In the genomic region with DNA sequence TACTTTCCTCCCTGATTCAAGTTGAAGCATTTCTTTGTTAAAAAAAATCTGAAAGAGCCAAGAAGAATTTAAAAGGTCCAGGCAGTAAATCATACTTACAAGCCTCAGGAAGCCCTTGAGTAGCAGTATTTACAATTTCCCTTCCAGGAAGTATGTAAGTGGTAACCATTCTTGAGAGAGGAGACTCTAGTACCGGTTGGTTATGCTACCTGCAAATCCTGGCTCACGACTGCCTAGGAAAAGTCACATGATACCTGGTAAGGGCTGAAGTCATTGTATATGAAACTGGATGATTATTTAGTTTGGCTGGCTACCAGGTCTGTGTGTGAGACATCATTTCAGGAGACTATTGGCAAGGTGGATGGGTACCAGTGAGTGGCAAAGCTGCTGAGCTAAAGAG, we compare ENCODE assay signal across 33 mouse cellular contexts.
"Had no signal": no experiment of that assay in that cellular context is flagged by ENCODE, and none has a peak within 500 bp of the region (broad histone marks: within the 10 kb centered on the region; RNA-seq: fewer than 3 reads in every experiment).

No protein-coding gene starts in this region.

- H3K4me3 ChIP-seq: heart, embryonic 10.5 days; heart, embryonic 12.5 days; heart, embryonic 13.5 days; heart, embryonic 15.5 days; hindbrain, embryonic 10.5 days; hindbrain, embryonic 12.5 days; hindbrain, embryonic 13.5 days; hindbrain, embryonic 15.5 days; intestine, embryonic 15.5 days; kidney, embryonic 15.5 days; layer of hippocampus, adult 2 months had no signal

- DNase-seq: heart, postnatal 10 days; heart, postnatal 14 days; heart, postnatal 36 days; heart, postnatal 4 days; kidney, adult 11 months; kidney, adult 18-20 months; kidney, adult 2 months; kidney, adult 8-10 months; kidney, adult 9 months; kidney, postnatal 14 days; kidney, postnatal 25 days; kidney, postnatal 36 days; kidney, postnatal 4 days; layer of hippocampus, adult 9-11 months; layer of hippocampus, postnatal 36 days had no signal

- H3K36me3 ChIP-seq: heart, embryonic 10.5 days; heart, embryonic 12.5 days; heart, embryonic 13.5 days; heart, embryonic 15.5 days; hindbrain, embryonic 10.5 days; hindbrain, embryonic 12.5 days; hindbrain, embryonic 13.5 days; hindbrain, embryonic 15.5 days; intestine, embryonic 15.5 days; kidney, embryonic 15.5 days had no signal

- H3K9ac ChIP-seq: heart, embryonic 12.5 days; heart, embryonic 13.5 days; heart, embryonic 15.5 days; hindbrain, embryonic 12.5 days; hindbrain, embryonic 13.5 days; hindbrain, embryonic 14.5 days; hindbrain, embryonic 15.5 days; intestine, embryonic 15.5 days; kidney, embryonic 15.5 days had no signal

- H3K4me1 ChIP-seq: heart, embryonic 10.5 days; heart, embryonic 12.5 days; heart, embryonic 13.5 days; heart, embryonic 15.5 days; hindbrain, embryonic 10.5 days; hindbrain, embryonic 12.5 days; hindbrain, embryonic 13.5 days; hindbrain, embryonic 15.5 days; intestine, embryonic 15.5 days; kidney, embryonic 15.5 days had no signal

- ATAC-seq: hindbrain, embryonic 16.5 days; hindbrain, postnatal 0 days; inflammation-experienced regulatory T-cells, adult 6 months; intestine, embryonic 15.5 days; intestine, embryonic 16.5 days; intestine, postnatal 0 days had no signal

- H3K27me3 ChIP-seq: heart, embryonic 12.5 days; heart, embryonic 13.5 days; heart, embryonic 15.5 days; hindbrain, embryonic 12.5 days; hindbrain, embryonic 13.5 days; hindbrain, embryonic 15.5 days; intestine, embryonic 15.5 days; kidney, embryonic 15.5 days had no signal

- H3K27ac ChIP-seq: heart, embryonic 10.5 days; heart, embryonic 13.5 days; heart, embryonic 15.5 days; hindbrain, embryonic 10.5 days; hindbrain, embryonic 12.5 days; hindbrain, embryonic 13.5 days; hindbrain, embryonic 14.5 days; hindbrain, embryonic 15.5 days; hindbrain, postnatal 0 days; intestine, embryonic 15.5 days; kidney, embryonic 15.5 days; layer of hippocampus, adult 2 months had no signal

- H3K4me2 ChIP-seq: heart, embryonic 11.5 days; heart, embryonic 12.5 days; heart, embryonic 13.5 days; heart, embryonic 15.5 days; hindbrain, embryonic 12.5 days; hindbrain, embryonic 13.5 days; hindbrain, embryonic 14.5 days; hindbrain, embryonic 15.5 days; intestine, embryonic 15.5 days; kidney, embryonic 15.5 days had no signal

- H3K9me3 ChIP-seq: heart, embryonic 10.5 days; heart, embryonic 15.5 days; hindbrain, embryonic 10.5 days; hindbrain, embryonic 12.5 days; hindbrain, embryonic 13.5 days; hindbrain, embryonic 15.5 days; intestine, embryonic 15.5 days; kidney, embryonic 15.5 days had no signal
